Mouse (Mus musculus): ENCODE results near the gene Kdm4a. TPM values are rescaled to one million over a fixed set of nuclear protein-coding genes. Genes with fewer than 3 reads are reported as not detected.

Kdm4a gene
- polyA plus RNA-seq, 1 experiment from 2014 or later: 67.5 TPM

DNA sequence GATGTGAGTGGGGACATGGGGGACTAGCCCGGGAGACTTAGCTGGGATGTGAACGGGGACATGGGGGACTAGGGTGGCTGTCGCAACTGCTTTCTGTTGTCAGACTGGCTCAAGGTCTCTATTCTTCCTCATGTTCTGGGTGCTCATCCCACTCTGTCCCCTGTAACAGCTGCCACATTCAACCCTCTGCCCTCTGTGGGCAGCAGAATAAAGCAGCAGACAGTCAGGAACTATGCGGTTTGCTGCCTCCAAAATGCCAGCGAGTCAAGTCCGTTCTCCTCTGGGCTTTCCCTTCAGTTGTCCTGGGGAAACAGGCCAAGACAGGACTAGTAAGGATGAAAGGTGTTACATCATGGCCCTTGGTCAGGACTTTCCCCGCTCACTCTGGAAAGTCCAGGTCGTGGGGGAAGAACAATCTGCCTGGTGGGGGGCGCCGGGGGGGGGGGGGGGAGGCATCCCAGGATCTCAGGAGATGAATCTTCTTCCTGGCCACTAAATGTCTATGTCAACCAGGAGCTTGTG, 30.7 kb downstream of the Kdm4a start:
- no peak for ATAC-seq (ENCODE audit: low FRiP score)
- H3K9me3 ChIP-seq (ENCODE audit: control insufficient read depth, low read length): no peaks in the 10 kb centered on the region

DNA sequence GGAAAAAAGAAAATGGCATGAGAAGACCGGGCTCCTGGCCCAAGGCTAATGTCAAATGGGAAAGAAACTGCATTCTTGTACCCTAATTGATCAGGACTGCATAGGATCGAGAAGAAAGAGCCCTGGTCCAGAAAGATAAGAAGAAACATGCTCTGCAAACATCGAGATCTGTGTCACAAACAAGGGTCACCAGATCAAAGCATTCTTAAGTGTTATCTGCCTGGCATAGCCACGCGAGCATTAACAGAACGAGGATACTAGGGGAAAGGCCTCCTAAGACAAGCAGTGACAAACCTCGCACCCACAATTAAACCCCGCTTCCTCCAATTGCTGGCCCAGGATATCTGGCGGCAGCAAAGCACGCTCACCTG, 31.5 kb downstream of the Kdm4a start:
- 88% methylated on average over 10 of the region's 10 CpGs for WGBS
- Histone ChIP-seq H3K4me3 (ENCODE audit: low read depth, low read length) (no peak overlapping the region), H3K9ac (ENCODE audit: low read depth, low read length) (no peak overlapping the region), H3K9me3 (ENCODE audit: control insufficient read depth, low read length) (no peaks in the 10 kb centered on the region), H3K27ac (ENCODE audit: low read depth, low read length) (no peak overlapping the region), H3K27me3 (ENCODE audit: control insufficient read depth, insufficient read depth, low read length) (no peaks in the 10 kb centered on the region), H3K4me2 (replicated peaks; ENCODE audit: low read depth, low read length) (no peak overlapping the region), H3K4me1 (replicated peaks; ENCODE audit: control insufficient read depth, insufficient read depth, low read length) (no peaks in the 10 kb centered on the region), H3K36me3 (ENCODE audit: control insufficient read depth, insufficient read depth, low read length) (peaks cover 49% of the 10 kb centered on the region)
- ATAC-seq (ENCODE audit: low FRiP score) (no peak), DNase-seq (ENCODE audit: low spot score) (no peak)

More for the DNA sequence above, 30.7 kb downstream of the Kdm4a start:
- H3K4me3 ChIP-seq (ENCODE audit: low read depth, low read length): no peak overlapping the region
- H3K27ac ChIP-seq (ENCODE audit: low read depth, low read length): no peak overlapping the region
- H3K27me3 ChIP-seq (ENCODE audit: control insufficient read depth, insufficient read depth, low read length): no peaks in the 10 kb centered on the region
- no peaks in the 10 kb centered on the region for H3K4me1 ChIP-seq (replicated peaks; ENCODE audit: control insufficient read depth, insufficient read depth, low read length)
- H3K9ac ChIP-seq (ENCODE audit: low read depth, low read length): no peak overlapping the region
- WGBS: 94% methylated on average over 9 of the region's 10 CpGs
- H3K4me2 ChIP-seq (replicated peaks; ENCODE audit: low read depth, low read length): no peak overlapping the region
- no peak for DNase-seq (ENCODE audit: low spot score)
- peaks cover 41% of the 10 kb centered on the region for H3K36me3 ChIP-seq (ENCODE audit: control insufficient read depth, insufficient read depth, low read length)

DNA sequence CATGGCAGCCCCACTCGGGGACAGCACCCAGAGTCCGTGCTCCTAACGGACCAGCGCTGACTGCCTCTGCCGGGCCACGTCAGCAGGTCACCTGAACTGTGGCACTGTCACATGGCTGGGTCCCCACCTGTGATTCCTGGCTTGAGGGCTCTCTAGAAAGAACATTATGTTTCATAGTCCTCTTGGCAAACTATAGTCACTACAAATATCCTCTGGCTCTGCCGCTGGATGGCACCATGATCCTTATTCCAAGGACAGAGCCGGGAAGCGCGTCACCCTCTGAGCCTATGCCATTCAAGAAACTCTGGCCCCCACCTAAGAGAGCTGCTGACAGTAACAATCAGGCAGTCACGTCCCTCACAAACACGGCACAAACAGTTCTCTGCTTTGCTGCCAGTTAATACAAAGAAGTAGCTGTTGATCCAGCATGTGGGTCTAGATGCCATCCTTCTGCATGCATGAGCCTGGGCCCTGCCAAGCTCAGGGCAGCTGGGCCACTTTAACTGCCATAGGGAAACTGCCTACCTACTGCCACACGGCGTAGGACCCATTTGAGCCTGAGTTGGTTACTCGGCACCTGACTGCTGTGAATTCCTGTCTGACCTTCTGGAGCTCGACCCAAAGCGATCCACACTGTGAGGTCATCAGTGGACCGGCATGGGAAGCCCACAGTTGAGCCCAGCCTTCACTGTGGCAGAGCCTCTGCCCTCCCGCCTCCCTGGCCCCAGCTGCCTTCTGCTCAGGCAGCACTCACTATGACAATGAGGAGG, 32.1 kb downstream of the Kdm4a start:
- no peaks in the 10 kb centered on the region for H3K9me3 ChIP-seq (ENCODE audit: control insufficient read depth, low read length)
- H3K4me2 ChIP-seq (replicated peaks; ENCODE audit: low read depth, low read length): no peak overlapping the region
- WGBS: 94% methylated on average over 19 of the region's 19 CpGs

DNA sequence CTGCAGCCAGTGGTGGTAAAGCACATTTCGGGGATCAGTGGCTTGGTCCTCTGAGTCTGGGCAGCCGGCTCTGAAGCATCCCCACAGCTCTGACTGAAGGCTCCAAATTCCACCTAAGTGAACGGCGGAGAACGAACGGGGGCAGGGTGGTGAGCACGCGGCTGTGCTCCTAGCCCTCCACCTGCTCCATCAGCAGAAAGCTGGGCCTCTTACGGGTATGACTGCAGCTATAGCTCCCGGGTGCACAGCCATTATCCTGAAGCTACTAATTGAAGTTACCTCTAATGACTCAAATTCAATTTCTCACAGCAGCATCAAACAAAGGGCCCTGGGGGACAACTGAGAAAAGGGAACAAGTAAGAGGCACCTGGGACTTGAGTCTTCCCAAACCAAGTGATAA, 32.8 kb downstream of the Kdm4a start:
- H3K36me3 ChIP-seq (ENCODE audit: control insufficient read depth, insufficient read depth, low read length): peaks cover 45% of the 10 kb centered on the region
- H3K9ac ChIP-seq (ENCODE audit: low read depth, low read length): no peak overlapping the region
- H3K27ac ChIP-seq (ENCODE audit: low read depth, low read length): no peak overlapping the region
- no peaks in the 10 kb centered on the region for H3K4me1 ChIP-seq (replicated peaks; ENCODE audit: control insufficient read depth, insufficient read depth, low read length)
- H3K27me3 ChIP-seq (ENCODE audit: control insufficient read depth, insufficient read depth, low read length): no peaks in the 10 kb centered on the region
- WGBS: 92% methylated on average over 10 of the region's 10 CpGs
- DNase-seq (ENCODE audit: low spot score) (no peak), ATAC-seq (ENCODE audit: low FRiP score) (no peak)
- no peak overlapping the region for H3K4me2 ChIP-seq (replicated peaks; ENCODE audit: low read depth, low read length)
- H3K4me3 ChIP-seq (ENCODE audit: low read depth, low read length): no peak overlapping the region
- H3K9me3 ChIP-seq (ENCODE audit: control insufficient read depth, low read length): no peaks in the 10 kb centered on the region

More for the DNA sequence above, 32.1 kb downstream of the Kdm4a start:
- Histone ChIP-seq H3K4me3 (ENCODE audit: low read depth, low read length) (no peak overlapping the region), H3K27me3 (ENCODE audit: control insufficient read depth, insufficient read depth, low read length) (no peaks in the 10 kb centered on the region), H3K27ac (ENCODE audit: low read depth, low read length) (no peak overlapping the region), H3K36me3 (ENCODE audit: control insufficient read depth, insufficient read depth, low read length) (peaks cover 48% of the 10 kb centered on the region), H3K4me1 (replicated peaks; ENCODE audit: control insufficient read depth, insufficient read depth, low read length) (no peaks in the 10 kb centered on the region), H3K9ac (ENCODE audit: low read depth, low read length) (no peak overlapping the region)
- no peak for ATAC-seq (ENCODE audit: low FRiP score)
- DNase-seq (ENCODE audit: low spot score): no peak

DNA sequence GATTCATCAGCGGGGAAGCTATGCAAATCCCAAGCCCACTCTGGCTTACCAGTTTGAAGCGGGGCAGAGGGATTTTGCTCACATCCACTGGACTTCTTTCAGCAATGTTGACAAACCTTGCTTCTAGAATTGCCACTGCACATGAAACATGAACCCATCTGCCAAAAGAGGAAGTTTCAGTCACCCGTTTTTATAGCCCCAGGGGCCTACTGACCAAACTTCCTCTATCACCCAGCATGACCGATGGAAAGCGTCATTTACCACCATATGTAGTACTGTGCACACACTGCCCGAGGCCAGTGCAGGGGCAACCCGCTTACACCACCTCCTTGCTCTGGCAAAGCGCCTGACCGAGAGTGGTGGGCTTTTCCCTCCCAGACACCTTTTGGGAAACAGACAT, 35.5 kb downstream of the Kdm4a start:
- 92% methylated on average over 9 of the region's 9 CpGs for WGBS
- no peaks in the 10 kb centered on the region for H3K27me3 ChIP-seq (ENCODE audit: control insufficient read depth, insufficient read depth, low read length)
- H3K27ac ChIP-seq (ENCODE audit: low read depth, low read length): no peak overlapping the region
- no peaks in the 10 kb centered on the region for H3K4me1 ChIP-seq (replicated peaks; ENCODE audit: control insufficient read depth, insufficient read depth, low read length)
- H3K9ac ChIP-seq (ENCODE audit: low read depth, low read length): no peak overlapping the region
- H3K4me2 ChIP-seq (replicated peaks; ENCODE audit: low read depth, low read length): no peak overlapping the region
- H3K9me3 ChIP-seq (ENCODE audit: control insufficient read depth, low read length): no peaks in the 10 kb centered on the region
- ATAC-seq (ENCODE audit: low FRiP score): no peak
- no peak for DNase-seq (ENCODE audit: low spot score)
- H3K36me3 ChIP-seq (ENCODE audit: control insufficient read depth, insufficient read depth, low read length): peaks cover 45% of the 10 kb centered on the region
- H3K4me3 ChIP-seq (ENCODE audit: low read depth, low read length): no peak overlapping the region

DNA sequence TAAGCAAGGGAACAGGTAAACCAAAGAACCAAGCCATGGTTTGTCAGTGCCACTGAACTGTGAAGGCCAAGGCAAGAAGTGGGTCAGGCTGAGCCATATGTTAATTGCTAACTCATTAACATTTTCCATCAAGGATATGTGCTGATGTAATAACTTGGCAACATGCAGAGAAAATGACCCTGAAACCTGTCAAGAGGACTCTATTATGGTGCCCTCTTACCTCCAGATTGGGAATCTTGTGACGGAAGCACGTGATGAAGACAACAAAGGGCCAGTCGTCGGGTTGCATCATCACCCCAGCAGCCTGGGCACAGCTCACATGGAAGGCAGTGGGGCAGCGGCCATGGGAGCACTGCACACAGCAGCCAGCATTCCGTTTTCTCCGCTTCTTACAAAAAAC, 36.2 kb downstream of the Kdm4a start:
- Histone ChIP-seq H3K4me1 (replicated peaks; ENCODE audit: control insufficient read depth, insufficient read depth, low read length) (no peaks in the 10 kb centered on the region), H3K36me3 (ENCODE audit: control insufficient read depth, insufficient read depth, low read length) (peaks cover 49% of the 10 kb centered on the region), H3K27ac (ENCODE audit: low read depth, low read length) (no peak overlapping the region), H3K9me3 (ENCODE audit: control insufficient read depth, low read length) (no peaks in the 10 kb centered on the region), H3K27me3 (ENCODE audit: control insufficient read depth, insufficient read depth, low read length) (no peaks in the 10 kb centered on the region), H3K4me3 (ENCODE audit: low read depth, low read length) (no peak overlapping the region), H3K9ac (ENCODE audit: low read depth, low read length) (no peak overlapping the region), H3K4me2 (replicated peaks; ENCODE audit: low read depth, low read length) (no peak overlapping the region)
- no peak for ATAC-seq (ENCODE audit: low FRiP score)
- no peak for DNase-seq (ENCODE audit: low spot score)
- WGBS: 90% methylated on average over 7 of the region's 7 CpGs

DNA sequence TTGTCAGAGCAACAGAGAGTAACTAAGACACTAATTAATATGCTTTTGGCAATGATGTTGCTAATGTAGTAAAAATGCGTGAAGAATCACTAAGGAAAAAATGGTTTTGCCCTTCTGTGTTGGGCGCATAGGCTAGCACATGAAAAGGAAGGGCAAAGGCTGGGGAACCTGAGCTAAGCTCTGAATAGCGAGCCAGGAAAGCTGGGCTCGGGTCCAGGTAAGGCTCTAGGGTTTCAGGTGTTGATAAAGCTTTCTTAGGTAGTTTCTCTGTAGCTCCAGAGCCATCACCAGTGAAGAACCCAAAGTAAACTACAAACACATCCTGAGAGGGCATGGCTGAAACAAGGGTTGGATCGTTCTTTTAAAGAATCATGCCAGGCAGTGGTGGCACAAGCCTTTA, 38.3 kb downstream of the Kdm4a start:
- 94% methylated on average over 5 of the region's 5 CpGs for WGBS
- peaks cover 38% of the 10 kb centered on the region for H3K36me3 ChIP-seq (ENCODE audit: control insufficient read depth, insufficient read depth, low read length)
- no peak overlapping the region for H3K4me2 ChIP-seq (replicated peaks; ENCODE audit: low read depth, low read length)
- no peak overlapping the region for H3K27ac ChIP-seq (ENCODE audit: low read depth, low read length)
- ATAC-seq (ENCODE audit: low FRiP score) (no peak), DNase-seq (ENCODE audit: low spot score) (no peak)
- no peak overlapping the region for H3K4me3 ChIP-seq (ENCODE audit: low read depth, low read length)
- no peaks in the 10 kb centered on the region for H3K4me1 ChIP-seq (replicated peaks; ENCODE audit: control insufficient read depth, insufficient read depth, low read length)
- H3K9ac ChIP-seq (ENCODE audit: low read depth, low read length): no peak overlapping the region
- no peaks in the 10 kb centered on the region for H3K27me3 ChIP-seq (ENCODE audit: control insufficient read depth, insufficient read depth, low read length)
- H3K9me3 ChIP-seq (ENCODE audit: control insufficient read depth, low read length): no peaks in the 10 kb centered on the region

DNA sequence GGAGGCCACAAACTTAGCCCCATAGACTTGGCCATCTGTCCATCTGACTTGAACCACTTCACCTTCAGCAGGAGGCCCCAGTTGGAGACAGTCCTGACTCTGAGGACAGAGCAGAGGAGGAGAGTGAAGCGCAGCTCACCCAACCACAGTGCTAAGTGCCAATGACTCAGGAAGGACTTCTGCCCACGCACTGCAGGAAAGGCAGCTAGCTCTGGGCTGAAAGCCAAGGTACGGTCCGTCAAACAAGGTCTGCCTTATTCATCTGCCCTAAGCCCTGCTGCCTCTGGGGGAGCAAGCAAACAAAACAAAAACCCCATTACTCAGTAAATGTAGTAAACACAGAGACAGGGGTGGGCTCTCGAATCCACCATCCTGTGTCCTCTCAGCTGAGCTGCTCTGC, 41.0 kb downstream of the Kdm4a start:
- no peak overlapping the region for H3K4me3 ChIP-seq (ENCODE audit: low read depth, low read length)
- ATAC-seq (ENCODE audit: low FRiP score) (no peak), DNase-seq (ENCODE audit: low spot score) (no peak)
- no peak overlapping the region for H3K4me2 ChIP-seq (replicated peaks; ENCODE audit: low read depth, low read length)
- no peaks in the 10 kb centered on the region for H3K27me3 ChIP-seq (ENCODE audit: control insufficient read depth, insufficient read depth, low read length)
- H3K9me3 ChIP-seq (ENCODE audit: control insufficient read depth, low read length): no peaks in the 10 kb centered on the region
- no peak overlapping the region for H3K27ac ChIP-seq (ENCODE audit: low read depth, low read length)
- no peaks in the 10 kb centered on the region; the same call in 1 of the 2 replicates for H3K4me1 ChIP-seq (replicated peaks; ENCODE audit: control insufficient read depth, insufficient read depth, low read length)
- 90% methylated on average over 5 of the region's 5 CpGs for WGBS
- H3K9ac ChIP-seq (ENCODE audit: low read depth, low read length): no peak overlapping the region
- H3K36me3 ChIP-seq (ENCODE audit: control insufficient read depth, insufficient read depth, low read length): peaks cover 19% of the 10 kb centered on the region

DNA sequence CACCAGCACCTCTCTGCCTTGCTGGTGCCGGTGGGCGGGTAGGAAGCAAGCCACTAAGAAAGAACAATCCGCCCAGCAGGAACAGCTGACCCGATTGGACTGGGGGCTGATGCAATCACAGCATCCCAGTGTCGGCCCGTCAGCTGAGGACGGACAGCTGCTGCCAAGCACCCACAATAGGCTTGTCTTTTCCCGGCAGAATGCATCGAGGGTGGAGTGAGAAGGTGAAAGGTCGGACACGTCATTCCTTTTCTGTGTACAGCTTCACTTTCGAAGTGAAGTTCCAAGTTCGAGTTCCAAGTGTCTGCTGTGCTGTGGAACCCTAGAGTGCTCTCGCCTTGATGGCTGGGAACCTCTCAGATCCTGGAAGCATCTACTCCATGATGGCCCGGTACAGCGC, 42.0 kb downstream of the Kdm4a start:
- H3K4me1 ChIP-seq (replicated peaks; ENCODE audit: control insufficient read depth, insufficient read depth, low read length): no peaks in the 10 kb centered on the region; the same call in 1 of the 2 replicates
- no peak overlapping the region for H3K4me2 ChIP-seq (replicated peaks; ENCODE audit: low read depth, low read length)
- H3K36me3 ChIP-seq (ENCODE audit: control insufficient read depth, insufficient read depth, low read length): peaks cover 11% of the 10 kb centered on the region
- H3K27ac ChIP-seq (ENCODE audit: low read depth, low read length): no peak overlapping the region
- H3K9me3 ChIP-seq (ENCODE audit: control insufficient read depth, low read length): no peaks in the 10 kb centered on the region
- no peaks in the 10 kb centered on the region for H3K27me3 ChIP-seq (ENCODE audit: control insufficient read depth, insufficient read depth, low read length)
- H3K9ac ChIP-seq (ENCODE audit: low read depth, low read length): no peak overlapping the region
- no peak for ATAC-seq (ENCODE audit: low FRiP score)
- DNase-seq (ENCODE audit: low spot score): no peak
- H3K4me3 ChIP-seq (ENCODE audit: low read depth, low read length): no peak overlapping the region
- WGBS: 82% methylated on average over 16 of the region's 16 CpGs
